Mouse (Mus musculus): ENCODE measurements around the gene Tmem104.

The Tmem104 gene

DNA sequence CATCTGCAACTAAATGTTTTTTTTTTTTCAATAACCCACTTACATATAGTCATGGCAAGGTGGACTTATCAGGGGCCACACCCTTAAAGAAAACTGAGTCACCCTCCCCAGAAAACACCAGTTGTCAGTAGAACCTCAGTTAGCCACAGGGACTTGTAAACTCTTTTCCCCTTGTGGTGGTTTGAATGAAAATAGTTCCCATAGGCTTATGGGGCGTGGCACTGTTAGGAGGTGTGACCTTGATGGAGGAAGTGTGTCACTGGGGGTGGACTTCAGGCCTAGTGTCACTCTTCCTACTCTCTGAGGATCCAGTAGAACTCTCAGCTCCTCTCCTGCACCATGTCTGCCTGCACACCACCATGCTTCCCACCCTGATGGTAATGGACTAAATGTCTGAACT lies 92.4 kb downstream of the Tmem104 start:
- no peak for DNase-seq (ENCODE audit: low spot score in 2 of 2)

DNA sequence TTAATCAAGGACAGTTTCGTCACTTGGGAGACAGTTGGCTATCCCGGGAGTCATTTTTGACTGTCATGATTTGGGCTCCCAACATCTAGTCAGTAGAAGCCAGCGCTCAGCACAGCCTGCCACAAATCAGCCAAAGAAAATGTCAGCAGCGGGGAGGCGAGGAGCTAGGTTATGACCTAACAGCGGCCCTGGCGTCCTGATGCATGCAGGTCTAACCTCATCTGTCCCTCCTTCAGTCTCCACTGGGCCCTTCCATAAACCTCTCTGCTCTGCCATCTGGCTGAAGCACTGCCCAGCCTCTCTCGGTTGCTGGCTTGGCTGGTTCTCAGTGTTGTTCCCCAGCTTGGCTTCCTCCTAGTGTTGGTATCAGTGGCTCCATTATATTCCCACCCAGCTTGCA lies 95.0 kb downstream of the Tmem104 start:
- peak in 1 of 2 experiments; percentile 32 for DNase-seq (ENCODE audit: low spot score in 2 of 2)

DNA sequence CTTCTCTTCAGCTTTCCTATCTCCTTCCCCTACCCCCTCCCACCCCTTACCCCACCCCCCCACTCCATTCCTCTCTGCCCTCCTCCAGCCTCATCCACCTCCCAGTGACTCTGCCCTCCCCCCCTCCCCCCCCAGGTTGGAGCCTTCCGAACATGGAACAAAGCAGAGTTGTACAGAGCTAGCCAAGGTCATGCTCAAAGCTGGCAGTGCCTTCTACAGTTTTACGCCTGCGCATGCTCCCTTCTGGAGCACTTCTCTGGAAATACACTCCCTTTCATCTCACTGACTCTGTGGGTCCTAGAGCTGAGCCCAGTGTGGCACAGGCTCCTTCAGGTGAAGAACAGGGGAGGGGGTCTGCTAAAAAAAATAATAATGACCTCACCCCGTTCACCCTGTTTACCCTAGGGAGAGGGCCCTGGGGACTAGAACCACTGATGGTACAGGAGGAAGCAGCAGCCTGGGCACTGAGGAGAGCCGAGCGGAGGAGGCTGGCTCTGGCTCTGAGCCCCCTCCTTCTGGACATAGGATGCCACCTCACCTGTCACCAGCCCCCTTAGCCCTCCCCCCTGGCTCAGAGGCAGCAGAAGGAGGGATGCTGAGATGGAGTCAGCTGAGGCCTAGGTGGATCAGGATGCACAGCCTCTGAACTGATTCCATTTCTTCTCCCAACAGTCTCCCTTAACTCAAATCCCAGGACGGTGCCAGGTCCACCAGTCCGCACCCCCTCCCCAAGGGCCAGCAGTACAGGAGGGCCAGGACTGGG lies 95.6 kb downstream of the Tmem104 start:
- DNase-seq (ENCODE audit: low spot score in 2 of 2): no peak

DNA sequence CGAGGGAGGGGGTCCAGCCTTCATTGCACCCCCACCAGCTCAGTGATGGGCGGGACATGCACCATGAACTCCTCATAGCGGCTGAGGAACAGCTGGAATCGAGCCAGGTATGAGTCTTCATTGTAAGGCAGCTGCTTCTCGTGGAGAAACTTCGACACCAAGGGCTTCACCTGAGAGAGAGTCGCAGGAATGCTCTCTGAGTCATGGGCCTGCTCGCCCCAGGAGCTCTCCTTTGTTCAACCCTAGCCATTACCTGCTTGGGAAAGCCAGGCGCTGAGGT lies 96.1 kb downstream of the Tmem104 start:
- no peak for DNase-seq (ENCODE audit: low spot score in 2 of 2)

DNA sequence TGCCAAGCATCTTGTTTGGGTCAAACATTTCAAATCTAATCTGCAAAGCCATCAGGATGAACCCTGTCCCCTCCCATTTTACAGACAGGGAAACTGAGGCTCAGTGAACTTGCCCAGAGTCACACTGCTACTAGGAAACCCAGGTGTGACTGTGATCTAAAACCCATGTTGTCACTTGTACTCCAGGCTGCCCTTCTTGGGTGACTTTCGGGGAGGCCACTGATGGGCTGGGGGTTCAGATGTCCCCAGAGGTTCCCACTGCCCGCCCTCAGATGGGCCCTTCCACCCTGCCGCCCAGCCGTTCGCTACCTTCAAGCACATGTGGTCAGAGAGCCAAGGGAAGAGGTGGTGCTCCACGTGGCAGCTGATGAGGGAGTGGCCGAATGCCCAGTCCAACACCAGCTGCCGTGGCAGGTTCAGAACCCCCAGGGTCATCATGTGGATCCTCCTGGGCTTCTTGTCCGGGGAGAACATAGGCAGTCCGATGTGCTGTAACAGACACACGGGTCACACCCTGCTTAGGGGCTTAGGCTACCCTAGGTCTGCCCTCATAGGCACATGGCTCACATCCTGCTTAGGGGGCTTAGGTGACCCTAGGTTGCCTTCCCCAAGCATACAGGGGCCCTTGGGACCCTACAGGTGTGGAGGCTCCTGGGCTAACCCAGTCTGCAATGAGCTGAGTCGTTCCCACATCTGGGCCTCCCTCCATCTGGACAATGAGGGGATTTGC lies 96.8 kb downstream of the Tmem104 start:
- DNase-seq (ENCODE audit: low spot score in 2 of 2): no peak

DNA sequence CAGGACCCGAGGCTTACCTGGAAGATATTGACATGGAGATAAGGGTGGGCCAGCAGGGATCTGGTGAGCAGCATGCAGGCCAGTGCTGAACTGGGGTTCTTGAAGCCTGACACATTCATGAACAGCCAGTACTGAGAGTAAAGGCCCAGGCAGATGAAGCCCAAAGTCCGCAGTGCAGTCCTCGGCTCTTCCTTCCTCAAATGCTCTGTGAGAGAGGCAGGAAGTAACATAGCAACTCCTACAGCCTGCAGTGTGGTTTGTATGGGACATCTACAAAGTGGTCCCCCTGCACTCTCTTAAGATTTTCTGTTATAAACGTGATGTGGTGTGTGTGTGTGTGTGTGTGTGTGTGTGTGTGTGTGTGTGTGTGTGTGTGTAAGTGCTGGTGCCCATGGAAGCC lies 98.0 kb downstream of the Tmem104 start:
- no peak for DNase-seq (ENCODE audit: low spot score in 2 of 2)

DNA sequence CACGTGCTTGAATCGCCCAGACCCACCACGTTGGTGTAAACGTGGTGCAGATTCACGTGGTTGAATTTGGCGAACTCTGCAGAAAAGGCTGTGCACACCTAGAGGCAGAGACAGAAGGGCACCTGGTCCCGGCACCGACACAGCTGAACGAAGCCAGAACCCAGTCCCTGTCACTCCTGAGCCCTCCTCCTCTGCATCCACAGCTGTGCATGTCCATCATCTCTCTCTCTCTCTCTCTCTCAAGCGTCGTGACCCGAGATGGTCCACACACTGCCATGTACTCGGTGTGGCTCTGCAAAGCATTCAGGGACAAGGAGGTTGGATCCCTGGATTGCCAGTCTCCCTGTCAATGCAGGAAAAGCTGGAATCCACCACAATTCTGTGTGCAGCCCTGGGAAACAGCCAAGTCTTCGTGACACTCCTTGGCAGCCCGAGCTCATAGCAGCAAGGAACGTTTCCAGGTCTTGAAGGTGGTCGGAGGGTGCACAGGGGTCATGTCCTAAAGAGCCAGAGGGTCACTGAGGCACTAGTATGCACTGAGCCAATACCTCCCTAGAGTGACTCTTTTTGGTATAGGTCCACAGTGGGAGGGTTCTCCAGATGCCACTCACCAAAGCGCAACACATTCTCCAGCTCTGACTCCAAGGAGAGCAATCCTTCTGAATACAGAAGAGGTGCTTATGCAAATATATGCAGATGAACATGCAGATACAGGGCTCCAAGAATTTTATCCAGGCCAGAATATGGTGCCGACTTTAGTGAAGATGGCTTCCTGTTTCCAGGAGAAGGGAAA lies 99.1 kb downstream of the Tmem104 start:
- no peak for DNase-seq (ENCODE audit: low spot score in 2 of 2)

DNA sequence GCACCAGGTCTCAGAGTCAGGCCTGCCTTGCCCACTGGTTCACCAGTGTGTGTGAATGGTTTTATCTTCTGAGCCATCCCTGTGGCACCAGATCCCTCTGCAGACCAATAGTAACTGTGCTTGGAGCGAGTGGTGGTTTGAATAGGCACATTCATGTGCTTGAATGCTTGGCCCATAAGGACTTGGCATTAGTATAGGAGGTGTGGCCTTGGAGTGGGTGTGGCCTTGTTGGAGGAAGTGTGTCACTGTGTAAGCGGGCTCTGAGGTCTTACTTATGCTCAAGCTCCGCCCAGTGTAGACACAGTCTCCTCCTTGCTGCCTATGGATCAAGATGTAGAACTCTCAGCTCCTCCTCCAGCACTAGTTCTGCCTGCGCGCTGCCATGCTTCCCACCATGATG lies 100.1 kb downstream of the Tmem104 start:
- DNase-seq (ENCODE audit: low spot score in 2 of 2): no peak

DNA sequence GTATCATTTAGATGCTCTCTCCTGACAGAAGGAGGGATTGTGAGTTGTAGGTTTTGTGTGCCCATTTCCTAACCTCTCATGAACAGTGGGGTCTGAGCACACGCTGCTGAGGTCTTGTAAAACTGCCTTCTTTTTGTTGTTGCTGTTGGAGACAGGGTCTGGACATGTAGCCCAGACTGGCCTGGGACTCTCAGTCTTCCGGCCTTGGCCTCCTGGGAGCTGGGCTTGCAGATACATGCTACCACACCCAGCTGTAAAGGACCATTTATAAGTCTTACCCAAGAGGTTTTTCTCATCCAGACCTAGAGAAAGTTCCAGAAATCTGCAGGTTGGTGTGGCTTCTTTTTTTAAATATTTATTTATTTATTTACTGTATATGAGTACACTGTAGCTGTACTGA lies 101.0 kb downstream of the Tmem104 start:
- no peak for DNase-seq (ENCODE audit: low spot score in 2 of 2)

DNA sequence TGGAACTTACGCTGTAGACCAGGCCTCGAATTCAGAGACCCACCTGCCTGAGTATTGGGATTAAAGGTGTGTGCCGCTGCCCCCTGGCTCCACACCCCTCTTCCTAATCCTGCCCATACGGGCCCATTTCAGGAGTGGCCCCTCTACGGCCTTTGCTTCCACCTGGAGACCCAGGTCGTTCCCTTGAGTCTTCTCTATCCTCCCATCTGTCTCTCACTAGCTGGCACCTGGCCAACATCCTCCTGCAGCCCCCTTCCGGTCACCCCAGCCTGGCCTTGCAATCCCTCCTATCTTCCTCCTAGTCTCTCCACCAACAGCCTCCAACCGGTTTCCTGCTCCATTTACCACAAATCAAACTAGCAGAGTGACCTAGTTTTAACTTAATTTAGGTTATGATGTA lies 102.6 kb downstream of the Tmem104 start:
- no peak for DNase-seq (ENCODE audit: low spot score in 2 of 2)

DNA sequence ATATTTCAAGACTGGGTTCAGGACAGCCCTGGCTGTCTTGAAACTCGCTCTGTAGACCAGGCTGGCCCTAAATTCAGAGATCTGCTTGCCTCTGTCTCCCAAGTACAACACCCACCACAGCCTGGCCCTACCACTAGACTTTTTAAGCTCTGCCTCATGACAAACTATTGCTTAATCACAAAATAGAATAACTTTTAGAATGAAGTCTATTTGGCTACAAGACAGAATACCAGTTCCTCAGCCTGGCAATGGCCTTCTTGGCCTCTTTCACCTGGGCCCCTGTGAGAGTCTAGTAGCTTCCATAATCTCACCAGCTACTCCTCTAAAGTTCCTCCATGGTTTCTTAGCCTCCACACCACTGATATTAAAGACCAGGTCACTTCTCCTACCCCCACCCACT lies 103.0 kb downstream of the Tmem104 start:
- no peak for DNase-seq (ENCODE audit: low spot score in 2 of 2)

DNA sequence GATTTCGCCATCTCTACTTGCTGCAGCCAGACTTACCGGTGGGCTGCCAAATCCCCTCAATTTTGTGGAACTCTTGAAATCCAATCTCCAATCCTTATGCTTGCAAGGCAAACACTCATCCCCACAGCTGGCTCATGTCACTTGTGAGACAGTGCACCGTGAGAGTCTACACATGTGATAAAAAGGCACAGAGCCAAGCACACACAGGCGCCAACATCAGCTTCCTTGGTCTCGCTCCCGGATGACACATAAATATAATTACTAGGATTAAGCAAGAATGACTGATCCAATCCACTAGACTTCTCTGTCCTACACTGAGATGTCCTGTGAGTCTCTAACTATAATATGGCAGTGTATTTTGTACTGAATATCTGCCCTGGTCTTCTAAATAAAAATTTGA lies 103.6 kb downstream of the Tmem104 start:
- DNase-seq (ENCODE audit: low spot score in 2 of 2): peak; percentile 59 to 80

DNA sequence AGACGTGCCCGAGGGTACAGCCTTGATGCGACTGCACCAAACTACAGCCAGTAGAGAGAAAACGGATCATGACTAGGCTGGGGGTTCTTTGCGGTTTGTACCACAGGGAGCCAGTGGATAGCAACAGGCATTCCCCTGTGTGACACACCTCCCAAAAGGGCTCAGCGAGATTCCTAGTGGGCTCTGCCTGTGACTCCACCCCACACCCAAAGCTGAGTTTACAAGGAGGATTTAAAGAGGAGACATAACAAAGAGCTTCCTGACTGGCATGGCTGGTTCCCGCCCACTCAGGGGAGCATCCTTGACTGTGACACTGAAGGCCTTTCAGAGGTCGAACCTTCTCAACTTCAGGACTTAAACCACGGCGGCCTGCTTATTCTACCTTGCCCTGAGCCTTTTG lies 104.2 kb downstream of the Tmem104 start:
- DNase-seq (ENCODE audit: low spot score in 2 of 2): no peak

DNA sequence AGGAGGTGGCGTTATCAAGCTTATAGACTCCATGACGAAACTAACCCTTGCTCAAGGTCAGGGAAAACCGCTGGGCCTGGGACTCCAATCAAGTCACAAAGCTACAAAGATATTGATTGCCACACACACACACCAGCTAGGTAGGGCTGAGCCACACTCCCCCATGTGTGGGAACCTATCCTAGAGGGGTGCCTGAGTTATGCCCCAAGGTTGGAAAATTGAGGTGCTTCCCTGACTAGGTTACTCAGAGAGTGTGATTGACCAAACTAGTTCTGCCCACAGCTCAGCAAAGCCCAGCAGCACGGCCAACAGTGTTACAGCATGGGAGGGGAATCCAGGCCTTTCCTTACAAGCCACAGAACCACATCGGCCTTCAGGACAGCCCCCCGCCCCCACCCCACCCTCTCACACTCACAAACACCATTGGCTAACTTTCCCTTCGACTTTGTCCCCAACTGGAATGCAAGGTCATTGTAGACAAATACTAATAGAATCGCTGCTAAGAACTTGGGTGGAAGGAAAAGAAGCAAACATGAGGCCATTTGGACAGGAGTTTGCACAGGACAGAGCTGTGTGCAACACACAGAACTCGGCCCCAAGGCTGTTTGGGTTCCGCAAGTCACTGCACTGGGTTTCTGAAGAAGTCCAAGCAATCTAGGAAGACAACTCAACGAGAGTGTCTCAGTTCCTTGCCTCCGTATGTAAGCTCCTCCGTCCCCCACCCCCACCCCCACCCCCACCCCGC lies 105.5 kb downstream of the Tmem104 start:
- DNase-seq (ENCODE audit: low spot score in 2 of 2): no peak

DNA sequence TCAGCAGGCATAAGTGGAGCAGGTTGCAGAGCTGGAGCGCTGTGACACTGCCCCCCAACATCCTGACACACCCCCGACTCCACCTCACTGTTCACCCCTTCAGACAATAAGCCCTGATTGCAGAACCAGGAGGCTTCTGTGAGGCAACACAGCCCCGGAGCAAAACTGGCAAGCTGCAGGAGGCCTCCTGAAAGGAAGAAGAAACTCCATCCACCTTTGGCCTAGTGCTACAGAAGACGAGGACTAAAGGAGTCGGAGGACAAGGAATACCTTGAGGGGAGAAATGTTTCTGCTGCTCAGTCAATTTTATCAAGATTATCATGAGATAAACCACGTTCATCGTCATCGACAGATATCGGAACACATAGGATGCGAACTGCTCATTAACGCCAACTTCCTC lies 108.7 kb downstream of the Tmem104 start:
- DNase-seq (ENCODE audit: low spot score in 2 of 2): no peak
